Mouse (Mus musculus) testis, adult 10 weeks (tissue): Measurements from ENCODE around the gene Fosl1. TPM values are rescaled to one million over a fixed set of nuclear protein-coding genes. Genes with fewer than 3 reads are reported as not detected.

Source experiments
- polyA plus RNA-seq: library from polyadenylated mRNA; stranded (reverse); fragments of 350-450 nt; fragmentation: Illumina TruSeq; extraction: RNeasy Lipid Tissue Mini Kit (QIAGEN cat#74804); gene quantifications from one replicate; pipeline ENCODE4 v1.2.3, GENCODE M21; 2014; ENCODE audit warnings: low read depth, low replicate concordance

Gene Fosl1
- polyA plus RNA-seq, result 0.57 TPM

GRCm38 (mm10) chr19:5447515-5448353 is at the start of gene Fosl1:
Fosl1 (plus strand) TSS chr19:5447547.

GRCm38 (mm10) chr19:5402293-5402692 is 45.1 kb upstream of the Fosl1 start, which contains the start of gene Tsga10ip:
Tsga10ip (minus strand) TSS chr19:5402526.

GRCm38 (mm10) chr19:5424782-5425741 is 22.3 kb upstream of the Fosl1 start, which contains the start of the genes Drap1 and AI837181:
Drap1 (minus strand) TSS chr19:5424979.
AI837181 (plus strand) TSS chr19:5425144.

GRCm38 (mm10) chr19:5457746-5458442 is 10.5 kb downstream of the Fosl1 start, which contains the start of gene Ccdc85b:
Ccdc85b (minus strand) TSS chr19:5457894.

GRCm38 (mm10) chr19:5460465-5460911 is 13.1 kb downstream of the Fosl1 start, which contains the start of gene Fibp:
Fibp (plus strand) TSS chr19:5460615.

GRCm38 (mm10) chr19:5468374-5468773 is 21.0 kb downstream of the Fosl1 start, which contains the start of gene Ctsw:
Ctsw (minus strand) TSS chr19:5468507.

GRCm38 (mm10) chr19:5473720-5474119 is 26.4 kb downstream of the Fosl1 start, which contains the start of gene Efemp2:
Efemp2 (plus strand) TSS chr19:5473954.

GRCm38 (mm10) chr19:5487768-5488550 is 40.6 kb downstream of the Fosl1 start, which contains the start of gene Mus81:
Mus81 (minus strand) TSS chr19:5488402.

GRCm38 (mm10) chr19:5490313-5490897 is 43.1 kb downstream of the Fosl1 start, which contains the start of gene Cfl1:
Cfl1 (plus strand) TSS chr19:5490455.

GRCm38 (mm10) chr19:5503687-5504086 is 56.3 kb downstream of the Fosl1 start, which contains the start of gene 1700020D05Rik:
1700020D05Rik (minus strand) TSS chr19:5503787.

Other genes with a start within 250 kb of the Fosl1 start
- gene Pacs1, start 174.4 kb upstream of the Fosl1 start, polyA plus RNA-seq, result 44.3 TPM
- gene Sf3b2, start 152.1 kb upstream of the Fosl1 start, polyA plus RNA-seq, result 42.7 TPM
- gene Gal3st3, start 149.2 kb upstream of the Fosl1 start, polyA plus RNA-seq, result 0.18 TPM
- 41.2 TPM for gene Catsper1, start 111.8 kb upstream of the Fosl1 start, polyA plus RNA-seq
- not detected for gene Cst6, start 98.0 kb upstream of the Fosl1 start, polyA plus RNA-seq
- 13.1 TPM for gene Eif1ad, start 80.8 kb upstream of the Fosl1 start, polyA plus RNA-seq
- gene Banf1, start 80.4 kb upstream of the Fosl1 start, polyA plus RNA-seq, result 12.7 TPM
- gene Sart1, start 58.8 kb upstream of the Fosl1 start, polyA plus RNA-seq, result 2.7 TPM
- 27.1 TPM for gene Tsga10ip, start 45.0 kb upstream of the Fosl1 start, polyA plus RNA-seq
- 20.5 TPM for gene Drap1, start 22.6 kb upstream of the Fosl1 start, polyA plus RNA-seq
- gene AI837181, start 22.4 kb upstream of the Fosl1 start, polyA plus RNA-seq, result 0.76 TPM
- 0.14 TPM for gene Ccdc85b, start 10.3 kb downstream of the Fosl1 start, polyA plus RNA-seq
- 5.3 TPM for gene Fibp, start 13.1 kb downstream of the Fosl1 start, polyA plus RNA-seq
- gene Ctsw, start 21.0 kb downstream of the Fosl1 start, polyA plus RNA-seq, result not detected
- 0.52 TPM for gene Efemp2, start 26.4 kb downstream of the Fosl1 start, polyA plus RNA-seq
- 1.2 TPM for gene Mus81, start 40.9 kb downstream of the Fosl1 start, polyA plus RNA-seq
- 118 TPM for gene Cfl1, start 42.9 kb downstream of the Fosl1 start, polyA plus RNA-seq
- 127 TPM for gene 1700020D05Rik, start 56.2 kb downstream of the Fosl1 start, polyA plus RNA-seq
- gene Snx32, start 63.0 kb downstream of the Fosl1 start, polyA plus RNA-seq, result 0.91 TPM
- 1.9 TPM for gene Ovol1, start 113.1 kb downstream of the Fosl1 start, polyA plus RNA-seq
- gene Ap5b1, start 120.5 kb downstream of the Fosl1 start, polyA plus RNA-seq, result not detected
- gene Rnaseh2c, start 154.3 kb downstream of the Fosl1 start, polyA plus RNA-seq, result 0.25 TPM
- 52.9 TPM for gene Kat5, start 162.7 kb downstream of the Fosl1 start, polyA plus RNA-seq
- 1.1 TPM for gene Rela, start 189.9 kb downstream of the Fosl1 start, polyA plus RNA-seq
- 0.07 TPM for gene Sipa1, start 216.2 kb downstream of the Fosl1 start, polyA plus RNA-seq
- 2.6 TPM for gene Map3k11, start 241.2 kb downstream of the Fosl1 start, polyA plus RNA-seq
- gene Pcnx3, start 241.4 kb downstream of the Fosl1 start, polyA plus RNA-seq, result 0.55 TPM